Mouse (Mus musculus) urinary bladder, adult 18-20 months (tissue): Measurements from ENCODE around the gene Vps29.
A peak's percentile ranks its signal among the peaks of the same experiment; 100 is the strongest.

ENCODE experiments used
- DNase-seq, 2 experiments: peaks; one replicate each; pipeline ENCODE4 v3.0.0; 2022; ENCODE audit warnings: low spot score in 2 of 2, mixed read lengths in 2 of 2

The Vps29 gene

DNA sequence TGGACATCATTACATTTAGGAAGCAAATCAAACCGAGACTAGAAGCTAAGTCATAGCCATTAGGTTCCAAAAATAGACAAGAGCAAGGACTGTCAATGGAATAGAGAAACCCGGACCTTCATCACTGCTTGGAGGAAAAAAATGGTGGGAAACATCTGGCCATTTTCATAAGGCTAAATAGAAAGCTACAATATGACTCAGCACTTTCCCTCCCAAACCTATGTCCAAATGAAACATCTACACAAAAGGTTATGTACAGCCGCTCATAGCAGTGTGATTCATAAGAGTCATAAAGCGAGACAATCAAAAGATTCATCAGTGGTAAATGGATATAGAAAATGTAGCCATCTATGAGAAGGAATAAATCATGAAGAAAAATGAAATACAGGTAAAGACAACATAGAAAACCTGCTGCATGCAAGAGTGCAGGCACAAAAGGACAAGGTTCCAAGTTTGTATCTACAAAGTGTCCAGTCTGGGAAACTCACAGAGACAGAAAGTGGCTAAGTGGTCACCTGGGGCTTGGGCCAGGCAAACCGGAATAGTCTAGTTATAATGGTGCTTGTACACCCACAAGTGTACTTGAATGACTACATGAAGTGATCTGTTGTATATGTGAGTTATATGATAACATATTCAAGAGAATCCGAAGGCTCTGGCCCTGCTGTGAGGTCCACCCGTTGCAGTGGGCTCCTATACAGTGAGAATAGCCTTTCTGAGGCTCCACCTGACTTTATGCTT is 17.4 kb upstream of the Vps29 start:
- DNase-seq: no peak

DNA sequence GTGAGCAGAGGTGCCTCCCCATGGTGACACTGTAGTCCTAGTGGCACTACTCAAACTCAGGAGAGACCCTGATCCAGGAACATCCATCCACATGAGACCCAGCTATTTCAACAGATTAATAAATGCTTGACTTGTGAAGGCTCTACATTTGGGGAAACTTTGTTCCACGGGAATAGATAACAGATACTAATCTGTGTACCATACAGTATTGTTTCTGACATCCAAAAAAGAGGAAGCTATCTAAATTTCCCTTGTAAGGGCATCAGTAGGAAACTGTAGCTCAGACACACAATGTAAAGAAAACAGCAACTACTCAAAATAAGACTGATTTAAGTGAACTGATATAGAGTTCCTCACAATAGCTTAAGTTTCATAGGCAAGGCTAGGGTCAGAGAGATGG is 11.3 kb upstream of the Vps29 start:
- no peak for DNase-seq

DNA sequence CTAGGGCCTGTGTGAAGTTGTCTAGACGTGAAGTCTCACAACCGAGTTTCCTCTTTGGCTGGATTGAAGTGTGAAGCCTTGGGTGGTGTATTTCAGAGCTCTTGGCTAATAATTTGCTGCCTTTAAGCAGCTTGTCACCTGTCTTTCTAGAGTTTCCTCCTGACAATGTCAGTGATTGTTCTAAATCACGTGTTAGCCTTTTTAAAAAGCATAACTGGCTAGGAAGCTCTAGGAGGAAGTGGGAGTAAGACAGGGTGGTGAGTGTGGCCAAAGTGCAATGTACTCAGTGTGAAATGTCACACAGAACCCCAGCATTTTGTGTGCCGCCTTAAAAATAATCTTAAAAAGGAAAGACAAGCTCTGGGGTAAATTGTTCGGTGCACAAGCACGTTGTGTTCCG is 10.4 kb upstream of the Vps29 start:
- no peak for DNase-seq

DNA sequence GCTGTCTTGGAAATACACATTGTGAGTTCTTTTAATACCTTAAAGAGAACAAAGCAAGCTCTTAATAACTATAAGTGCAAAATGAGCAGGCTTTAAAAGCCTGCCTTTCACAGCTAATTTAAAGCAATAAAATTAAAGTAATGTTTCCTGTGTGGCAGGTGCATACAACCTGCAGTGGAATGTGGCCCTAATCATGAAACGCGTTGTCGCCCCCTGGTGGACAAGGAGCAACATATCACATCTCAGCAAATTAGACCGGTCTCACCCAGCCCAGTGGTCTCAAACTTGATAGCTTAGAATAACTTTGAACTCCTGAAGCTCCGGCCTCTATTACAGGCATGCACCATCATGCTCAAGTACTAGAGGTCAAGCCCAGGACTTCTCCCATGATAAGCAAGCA is 9.9 kb upstream of the Vps29 start:
- DNase-seq: peak; percentile 48 to 57

DNA sequence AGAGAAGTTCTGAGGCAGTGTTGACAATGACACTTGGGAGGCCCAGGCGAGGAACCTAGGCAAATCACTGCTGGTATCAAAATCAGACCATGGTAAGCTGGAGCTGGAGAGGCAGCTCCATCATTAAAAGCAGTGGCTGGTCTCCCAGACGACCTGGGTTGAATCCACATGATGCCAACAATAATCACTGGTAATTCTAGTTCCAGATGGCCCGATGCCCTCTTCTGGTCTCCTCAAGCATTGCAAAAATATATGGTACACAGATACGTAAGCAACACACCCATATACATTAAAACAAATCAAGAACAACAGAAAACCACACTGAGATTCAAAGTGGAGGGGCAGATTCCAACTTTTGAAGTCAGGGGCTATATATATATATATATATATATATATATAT is 8.4 kb upstream of the Vps29 start:
- no peak for DNase-seq

DNA sequence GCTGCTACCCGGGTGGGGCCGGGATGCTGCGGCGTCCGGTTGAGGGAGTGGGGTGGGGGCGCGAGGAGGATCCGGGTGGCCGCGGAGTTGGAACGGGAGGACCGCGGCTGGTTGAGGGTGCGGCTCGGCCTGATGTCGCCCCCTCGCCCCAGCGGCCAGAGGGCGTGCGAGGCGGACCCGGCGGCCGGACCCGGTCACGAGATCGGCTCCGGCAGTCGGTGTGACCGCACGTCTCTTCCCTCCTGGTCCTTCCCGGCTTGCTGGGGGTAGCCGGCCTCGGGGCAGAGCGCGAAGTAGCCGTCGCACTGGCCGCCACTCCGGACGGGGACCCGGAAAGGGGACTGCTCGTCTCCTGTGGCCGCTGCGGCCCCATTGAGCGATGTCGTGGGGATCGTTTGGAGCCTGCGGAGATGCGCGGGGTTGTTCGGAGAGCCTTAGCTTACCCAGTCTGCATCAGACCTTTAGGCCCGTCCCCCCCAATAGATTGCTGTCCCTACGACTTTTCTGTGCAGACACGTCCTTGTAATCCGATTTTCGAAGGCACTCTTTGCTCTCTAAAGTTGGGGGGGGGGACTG is 411 bp downstream of the Vps29 start:
- no peak for DNase-seq

DNA sequence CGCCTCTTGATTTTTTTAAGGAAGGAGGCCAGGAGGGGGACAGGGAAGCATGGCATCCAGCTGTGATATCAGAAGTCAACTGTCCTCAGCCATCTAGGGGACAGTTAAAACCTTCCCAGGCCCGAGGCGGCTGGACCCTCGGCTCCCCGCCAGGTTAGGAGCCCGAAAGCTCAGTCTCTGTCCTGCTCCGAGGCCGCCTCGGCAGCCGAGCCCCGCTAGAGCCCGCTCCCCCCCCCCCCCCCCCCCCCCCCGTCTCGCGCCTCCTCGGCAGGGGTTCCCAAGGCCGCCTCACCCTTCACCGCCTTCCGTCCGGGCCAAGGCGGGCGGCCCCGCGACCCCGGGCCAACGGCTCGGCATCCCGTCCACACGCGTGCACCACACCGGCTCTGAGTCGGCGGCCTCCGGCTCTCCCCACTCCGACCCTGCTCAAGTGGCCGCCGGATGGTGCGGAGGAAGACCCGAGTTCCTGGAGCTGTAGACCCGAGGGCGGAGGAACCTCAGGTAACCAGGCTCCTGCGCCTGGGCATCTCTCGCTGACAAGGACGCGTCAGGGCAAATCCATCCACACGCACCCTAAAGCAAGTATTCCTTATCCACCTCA is 17.5 kb downstream of the Vps29 start, which contains the start of gene Gpn3:
TSS of gene Gpn3 (plus strand) at position 286 of the 601 bp plus-strand sequence.
- peak in 1 of 2 experiments; percentile 25 for DNase-seq

DNA sequence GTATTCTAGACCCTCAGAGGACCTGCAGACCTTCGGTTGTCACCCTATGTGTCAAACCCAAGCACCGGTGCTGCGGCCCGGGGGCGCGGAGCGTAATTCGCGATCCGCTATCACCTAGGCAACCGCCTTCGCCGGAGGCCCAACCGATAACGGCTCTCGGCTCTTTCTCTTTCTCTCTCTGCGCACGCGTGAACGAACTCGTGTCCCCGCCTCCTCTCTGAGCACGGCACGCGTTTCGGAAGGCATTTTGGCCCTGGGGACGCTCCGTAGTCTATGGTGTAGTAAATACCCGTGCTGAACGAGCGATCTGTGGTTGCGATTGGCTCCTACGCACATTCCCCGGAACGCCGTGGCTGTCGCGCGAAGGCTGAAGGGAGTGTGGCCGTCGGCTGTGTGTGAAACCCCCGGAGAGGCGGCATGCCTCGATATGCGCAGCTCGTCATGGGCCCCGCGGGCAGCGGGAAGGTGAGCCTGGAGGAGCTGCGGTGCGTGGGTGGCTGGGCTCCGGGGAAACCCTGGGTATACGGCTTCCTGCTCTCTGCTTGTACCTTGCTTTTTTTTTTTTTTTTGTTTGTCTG is 18.1 kb downstream of the Vps29 start, which contains the start of gene Fam216a:
TSS of gene Fam216a (minus strand) at position 173 of the 578 bp plus-strand sequence.
- peak; percentile 99 for DNase-seq

DNA sequence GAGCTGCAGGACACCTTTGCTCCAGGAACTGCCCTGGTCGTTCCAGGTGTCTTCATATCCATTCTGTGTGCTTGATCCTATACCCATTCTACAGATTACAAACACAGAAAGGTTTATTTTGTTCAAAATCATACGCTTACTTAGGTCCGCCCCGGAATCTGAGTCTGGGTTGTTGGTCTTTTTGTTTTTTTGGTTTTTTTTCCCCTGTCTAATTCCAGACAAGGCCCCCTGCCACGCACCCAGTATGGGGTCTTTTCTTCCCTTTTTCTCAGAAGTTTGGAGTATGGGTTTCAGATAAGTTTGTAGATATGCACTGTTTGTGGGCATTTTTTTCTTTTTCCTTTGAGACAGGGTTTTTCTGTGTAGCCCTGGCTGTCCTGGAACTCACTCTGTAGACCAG is 18.7 kb downstream of the Vps29 start:
- DNase-seq: no peak

DNA sequence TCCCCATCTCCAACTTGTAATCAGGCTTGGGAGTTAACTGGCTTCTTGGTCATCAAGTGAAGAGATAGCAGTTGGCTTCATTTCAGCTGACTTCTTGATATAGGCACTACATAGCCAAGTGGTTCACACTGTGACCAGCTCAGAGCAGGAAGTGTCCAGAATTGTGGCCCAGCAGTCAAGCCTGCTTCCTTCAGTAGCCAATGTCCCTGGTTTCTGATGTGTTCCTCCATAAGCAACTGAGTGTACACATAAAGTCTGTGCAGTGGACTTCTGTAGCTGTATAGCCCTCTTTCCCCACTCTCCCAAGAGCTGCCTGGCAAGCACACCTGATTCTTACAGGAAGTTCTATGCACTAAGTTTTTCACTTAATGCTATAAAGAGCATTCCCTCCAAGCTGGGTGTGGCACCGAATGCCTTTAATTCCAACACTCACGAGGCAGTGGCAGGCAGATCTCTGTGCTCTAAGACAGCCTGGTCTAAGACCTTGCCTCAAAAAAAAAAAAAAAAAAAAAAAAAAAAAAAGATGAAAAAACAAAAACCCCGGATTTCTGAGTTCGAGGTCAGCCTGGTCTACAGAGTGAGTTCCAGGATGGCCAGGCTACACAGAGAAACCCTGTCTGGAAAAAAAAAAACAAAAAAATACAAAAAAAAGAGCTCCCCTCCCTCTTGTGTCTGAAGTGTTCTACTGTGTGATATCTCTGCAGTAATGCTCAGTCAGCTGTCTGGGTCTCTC is 23.1 kb downstream of the Vps29 start:
- no peak for DNase-seq

DNA sequence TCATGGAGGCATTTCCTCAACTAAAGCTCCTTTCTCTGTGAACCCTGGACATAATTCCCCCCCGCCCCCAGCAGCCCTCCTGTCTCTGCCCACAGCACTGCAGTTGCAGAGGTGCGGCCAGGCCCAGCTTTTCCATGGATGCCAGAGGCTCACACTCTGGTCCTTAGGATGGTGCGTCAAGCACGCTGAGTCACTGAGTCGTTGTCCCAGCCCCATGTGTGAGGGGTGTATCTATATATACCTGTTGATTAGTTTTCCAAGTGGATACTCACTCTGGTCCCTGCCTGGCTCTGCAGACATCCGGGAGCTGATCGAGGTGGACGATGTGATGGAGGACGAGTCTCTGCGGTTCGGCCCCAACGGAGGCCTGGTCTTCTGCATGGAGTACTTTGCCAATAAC is 24.0 kb downstream of the Vps29 start:
- no peak for DNase-seq

DNA sequence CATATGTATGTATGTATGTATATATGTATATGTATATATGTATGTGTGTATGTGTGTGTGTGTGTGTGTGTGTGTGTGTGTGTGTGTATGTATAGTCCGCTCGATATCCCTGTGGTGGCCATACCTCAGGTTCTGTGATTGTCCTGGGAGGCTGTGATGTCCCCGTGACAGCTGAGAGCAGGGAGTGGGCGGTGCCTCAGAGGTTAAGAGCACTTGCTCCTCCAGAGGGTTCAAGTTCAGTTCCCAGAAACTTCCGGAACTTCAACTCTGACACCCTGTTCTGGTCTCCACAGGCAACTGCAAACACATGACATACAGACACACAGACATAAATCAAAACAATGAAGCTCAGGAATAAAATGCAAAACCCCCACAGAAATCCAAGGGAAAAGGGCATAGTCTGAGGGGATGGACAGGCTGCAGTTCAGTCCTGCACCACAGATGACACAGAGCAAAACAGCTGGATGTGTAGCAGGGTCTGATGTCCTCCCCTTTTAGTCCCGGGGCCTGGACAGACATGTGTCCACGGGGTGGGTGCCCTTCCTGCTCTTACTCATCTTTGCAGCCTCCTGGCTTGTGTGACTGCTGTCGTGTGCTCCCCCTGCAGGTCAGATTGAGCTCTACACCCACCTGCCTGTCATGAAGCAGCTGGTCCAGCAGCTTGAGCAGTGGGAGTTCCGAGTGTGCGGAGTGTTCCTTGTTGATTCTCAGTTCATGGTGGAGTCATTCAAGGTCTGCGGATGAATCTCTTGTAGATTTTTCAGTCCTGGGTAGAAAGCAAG is 25.4 kb downstream of the Vps29 start:
- peak in 1 of 2 experiments; percentile 48 for DNase-seq

DNA sequence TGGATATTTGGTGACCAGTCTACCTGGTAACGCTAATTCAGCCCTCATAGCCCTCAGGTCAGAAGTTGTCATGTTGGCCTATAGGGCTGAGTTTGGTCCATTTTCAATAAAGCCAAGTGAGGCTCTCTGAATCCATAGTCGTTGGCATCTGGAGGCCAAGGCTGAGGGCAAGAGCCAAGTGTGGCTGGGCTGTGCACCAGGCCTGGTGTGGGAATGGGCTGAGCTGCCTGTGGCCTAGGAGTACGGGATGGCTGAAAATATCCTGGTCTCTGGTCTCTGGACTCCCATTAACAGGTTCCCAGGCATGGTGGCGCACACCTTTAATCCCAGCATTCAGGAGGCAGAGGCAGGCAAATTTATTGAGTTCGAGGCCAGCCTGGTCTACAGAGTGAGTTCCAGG is 35.8 kb downstream of the Vps29 start:
- no peak for DNase-seq

DNA sequence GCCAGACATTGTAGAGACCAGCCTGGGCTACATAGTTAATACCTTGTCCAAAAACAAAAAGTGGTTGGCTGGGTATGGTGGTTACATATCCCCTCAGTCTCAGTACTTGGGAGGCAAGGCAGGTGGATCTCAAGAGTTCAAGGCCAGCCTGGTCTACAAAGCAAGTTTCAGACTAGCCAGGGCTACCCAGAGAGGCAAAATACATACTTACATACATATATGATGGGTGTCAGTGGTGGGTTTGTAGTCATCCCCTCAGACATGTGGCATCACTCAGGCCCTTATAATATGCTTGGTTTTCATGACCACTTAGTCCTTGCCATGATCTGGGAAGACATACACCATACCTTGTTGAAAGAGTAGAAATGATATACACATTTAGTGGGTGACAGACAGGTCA is 36.5 kb downstream of the Vps29 start:
- no peak for DNase-seq

DNA sequence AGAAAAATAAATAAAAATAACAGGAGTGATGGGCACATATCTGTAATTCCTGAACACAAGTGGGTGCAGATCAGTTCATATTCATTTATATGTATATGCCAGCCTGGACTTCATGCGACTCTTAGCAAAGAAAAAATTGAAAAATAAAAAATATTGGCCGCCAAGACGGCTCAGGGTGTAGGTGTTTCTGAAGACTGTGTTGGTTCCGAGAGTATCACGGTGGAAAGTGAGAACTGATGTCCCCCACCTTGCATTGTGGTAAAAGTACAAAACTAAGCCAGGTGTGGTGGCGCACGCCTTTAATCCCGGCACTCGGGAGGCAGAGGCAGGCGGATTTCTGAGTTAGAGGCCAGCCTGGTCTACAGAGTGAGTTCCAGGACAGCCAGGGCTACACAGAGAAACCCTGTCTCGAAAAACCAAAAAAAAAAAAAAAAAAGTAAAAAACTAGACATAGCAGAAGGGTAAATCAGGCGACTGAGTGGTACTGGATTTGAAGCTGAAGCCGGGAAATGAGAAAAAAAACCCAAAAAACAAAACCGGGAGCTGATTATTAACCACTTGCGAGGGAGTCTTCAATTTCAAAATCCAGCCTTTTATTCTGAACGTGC is 37.1 kb downstream of the Vps29 start:
- DNase-seq: no peak

DNA sequence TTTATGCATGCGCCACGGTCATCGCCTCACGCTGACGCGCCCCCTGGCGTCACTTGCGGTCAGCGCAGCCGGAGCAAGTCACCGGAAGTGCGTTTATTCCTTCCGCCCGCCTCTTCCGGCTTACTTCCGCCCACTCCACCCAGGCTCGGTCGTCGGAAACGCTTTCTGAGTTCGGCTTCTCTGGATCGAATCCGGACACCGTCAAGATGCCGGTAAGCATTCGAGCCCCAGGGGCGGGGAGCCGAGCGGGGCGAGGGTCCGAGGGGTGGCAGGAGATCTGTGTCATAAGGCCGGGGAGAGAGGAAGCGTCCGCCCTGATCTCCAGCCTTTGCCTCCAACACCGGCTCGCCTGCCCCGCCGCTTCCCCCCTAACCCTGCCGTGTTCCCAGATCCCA is 37.6 kb downstream of the Vps29 start, which contains the start of gene Arpc3:
TSS of gene Arpc3 (plus strand) at position 93 of the 395 bp plus-strand sequence.
- peak; percentile 85 to 86 for DNase-seq

DNA sequence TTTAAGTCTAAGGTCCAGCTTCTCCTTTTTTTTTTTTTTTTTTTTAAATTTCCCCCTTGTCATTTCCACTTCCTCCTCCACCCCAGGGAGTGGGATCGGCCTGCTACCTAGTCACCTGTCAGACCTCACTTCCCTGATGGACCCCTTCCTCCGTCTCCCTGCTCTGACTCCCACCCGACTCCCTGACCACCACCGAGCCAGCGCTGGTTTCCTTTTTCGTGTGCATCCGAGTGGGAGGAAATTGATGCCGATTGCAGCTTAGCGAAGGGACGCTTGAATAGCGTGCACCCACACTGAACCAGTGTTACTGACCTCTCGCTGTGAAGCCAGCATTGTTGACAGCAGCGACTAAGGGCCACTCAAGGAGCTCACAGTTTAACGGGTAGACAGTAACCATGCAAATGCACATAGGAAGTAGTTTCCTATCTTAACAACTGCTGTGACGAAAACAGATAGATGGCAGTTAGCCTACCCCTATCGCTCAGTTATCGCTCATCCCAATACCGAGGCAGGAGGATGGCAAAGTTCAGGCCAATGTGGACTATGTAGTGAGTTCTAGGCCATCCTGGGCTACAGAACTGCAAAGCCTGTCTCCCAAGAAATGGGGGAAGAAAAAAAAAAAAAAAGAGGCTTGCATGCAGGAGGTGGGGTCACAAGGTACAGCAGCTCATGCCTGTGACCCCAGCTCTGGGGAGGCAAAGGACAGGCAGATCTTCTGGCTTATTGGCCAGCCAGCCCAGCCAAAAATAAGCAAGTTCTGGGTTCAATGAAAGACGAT is 38.2 kb downstream of the Vps29 start:
- no peak for DNase-seq

DNA sequence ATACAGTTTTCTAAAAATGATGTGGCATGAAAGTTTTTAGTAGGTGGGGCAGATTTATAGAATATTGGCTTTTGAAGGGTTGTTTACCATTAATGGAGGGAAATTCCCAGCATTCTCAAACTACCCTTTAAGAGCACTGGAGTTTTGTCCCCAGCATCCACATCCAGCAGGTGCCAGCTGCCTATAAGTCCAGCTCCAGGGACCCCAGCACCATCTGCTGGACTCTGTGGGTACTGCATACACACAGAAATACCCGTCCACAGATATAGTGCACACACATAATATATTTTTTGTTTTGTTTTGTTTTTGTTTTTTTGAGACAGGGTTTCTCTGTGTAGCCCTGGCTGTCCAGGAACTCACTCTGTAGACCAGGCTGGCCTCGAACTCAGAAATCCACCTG is 39.7 kb downstream of the Vps29 start:
- peak in 1 of 2 experiments; percentile 54 for DNase-seq

DNA sequence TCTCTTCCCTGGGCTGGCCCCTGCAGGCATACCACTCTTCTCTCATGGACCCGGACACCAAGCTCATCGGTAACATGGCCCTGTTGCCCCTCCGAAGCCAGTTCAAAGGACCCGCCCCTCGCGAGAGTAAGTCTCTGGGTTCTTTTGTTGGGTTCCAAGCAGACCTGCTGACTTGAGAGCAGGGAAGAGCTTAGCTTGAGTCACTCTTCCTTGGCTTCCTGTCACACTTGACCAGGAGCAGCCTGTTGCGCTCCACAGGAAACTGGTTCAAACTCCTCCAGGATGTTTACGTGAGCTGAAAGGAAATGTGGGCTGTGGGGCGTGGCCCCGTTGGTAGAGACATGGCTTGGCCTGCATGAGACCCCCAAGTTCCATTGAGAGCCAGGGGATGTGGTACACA is 42.6 kb downstream of the Vps29 start:
- no peak for DNase-seq

DNA sequence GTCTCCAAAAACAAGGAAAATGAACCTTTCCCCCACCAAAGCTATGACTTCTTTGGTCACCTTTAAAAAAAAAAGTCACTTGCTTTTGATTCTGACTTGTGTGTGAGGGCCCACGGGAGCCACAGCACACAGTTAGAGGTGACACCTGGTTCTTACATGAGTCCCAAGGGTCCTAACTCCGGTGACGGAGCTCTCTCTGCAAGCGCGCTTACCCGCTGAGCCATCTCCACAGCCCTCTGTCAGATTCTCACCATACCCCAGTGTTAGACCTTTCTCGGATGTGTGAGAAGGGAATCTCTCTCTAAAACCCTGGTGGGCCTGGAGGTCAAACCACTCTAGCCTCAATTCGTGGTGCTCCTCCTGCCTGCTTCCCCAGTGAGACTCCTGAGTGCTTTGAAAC is 43.3 kb downstream of the Vps29 start:
- DNase-seq: no peak
